In genomic region chr11:115619949-115620348, GRCm38 (mm10) we compare ENCODE assay signal across 18 mouse cellular contexts. TPM values are rescaled to one million over a fixed set of nuclear protein-coding genes. Genes with fewer than 3 reads are reported as not detected.
DNase-seq lines count a peak whose midpoint lies in the region; ATAC-seq and TF ChIP-seq lines count a peak whose summit lies in the region.
"Had no signal": no experiment of that assay in that cellular context is flagged by ENCODE, and none has a peak within 500 bp of the region (broad histone marks: within the 10 kb centered on the region; RNA-seq: fewer than 3 reads in every experiment).

No protein-coding gene starts in this region.

- no peak overlapping the region for H3K9ac ChIP-seq in CH12.LX (ENCODE audit: insufficient read depth, low read depth)
- H3K9ac ChIP-seq in forebrain, postnatal 0 days: no peak overlapping the region
- H3K9ac ChIP-seq: embryonic facial prominence, embryonic 12.5 days; forebrain, embryonic 13.5 days; forebrain, embryonic 15.5 days had no signal

- dilution Hi-C loops in CH12.LX (cut with MboI; ENCODE audit: extremely low pct_ligation_motif_present, extremely low pct_unique_long_range_greater_than_20kb, low sequenced_read_pairs): no loop called here

- in situ Hi-C loops in CH12.LX (cut with MboI; ENCODE audit: low pct_ligation_motif_present, low pct_unique_long_range_greater_than_20kb, low sequenced_read_pairs): loop anchor here (25.0 kb wide), 1 partner anchor 392 kb away; the partner anchor contains the start of gene Galk1

- no peak for TF ChIP-seq CTCF in CH12.LX (conservative IDR thresholded peaks at IDR 0.05 in 1 of 2, IDR thresholded peaks at IDR 0.05 in 1 of 2; ENCODE audit: low read depth in 2 of 2, low read length in 2 of 2)
- TF ChIP-seq CTCF in forebrain, postnatal 0 days (IDR thresholded peaks at IDR 0.05; ENCODE audit: low read depth): no peak

- H3K9me3 ChIP-seq in CH12.LX (replicated peaks; ENCODE audit: low read length): no peaks in the 10 kb centered on the region
- no peaks in the 10 kb centered on the region for H3K9me3 ChIP-seq in forebrain, postnatal 0 days (ENCODE audit: low read length)
- H3K9me3 ChIP-seq: embryonic facial prominence, embryonic 10.5 days; embryonic facial prominence, embryonic 12.5 days; forebrain, embryonic 13.5 days; forebrain, embryonic 15.5 days; G1E had no signal

- TF ChIP-seq RAD21 in CH12.LX (IDR thresholded peaks at IDR 0.05; ENCODE audit: low read depth, low read length): no peak

- intact Hi-C loops in heart, postnatal 36 days (cut with DNase I): no loop called here

- no peak overlapping the region for H3K27ac ChIP-seq in CH12.LX (ENCODE audit: insufficient read depth, low read depth)
- H3K27ac ChIP-seq in brown adipose tissue, adult 24 weeks (replicated peaks; ENCODE audit: low read depth, low read length): peak overlapping the region; percentile 46; the same call in 1 of the 2 replicates
- no peak overlapping the region for H3K27ac ChIP-seq in forebrain, postnatal 0 days (ENCODE audit: low read depth, low read length)
- H3K27ac ChIP-seq: embryonic facial prominence, embryonic 10.5 days; embryonic facial prominence, embryonic 12.5 days; forebrain, embryonic 13.5 days; forebrain, embryonic 15.5 days had no signal

- no peak overlapping the region for H3K4me2 ChIP-seq in CH12.LX (ENCODE audit: insufficient read depth, low read depth, poor library complexity, severe bottlenecking)
- H3K4me2 ChIP-seq in forebrain, postnatal 0 days (ENCODE audit: low read depth): no peak overlapping the region
- H3K4me2 ChIP-seq: embryonic facial prominence, embryonic 12.5 days; forebrain, embryonic 13.5 days; forebrain, embryonic 15.5 days had no signal

- no peaks in the 10 kb centered on the region for H3K27me3 ChIP-seq in CH12.LX (replicated peaks)
- no peaks in the 10 kb centered on the region for H3K27me3 ChIP-seq in forebrain, postnatal 0 days (ENCODE audit: insufficient read depth, low read length)
- H3K27me3 ChIP-seq: embryonic facial prominence, embryonic 12.5 days; forebrain, embryonic 13.5 days; forebrain, embryonic 15.5 days; Patski had no signal

- TF ChIP-seq EP300 in CH12.LX (IDR thresholded peaks at IDR 0.05; ENCODE audit: low read length): no peak

- H3K4me3 ChIP-seq in CH12.LX (replicated peaks in 1 of 3; ENCODE audit: low read depth in 2 of 3, low read length in 2 of 3, poor library complexity in 1 of 3): no peak overlapping the region
- no peak overlapping the region for H3K4me3 ChIP-seq in brown adipose tissue, adult 24 weeks (ENCODE audit: insufficient read depth, low read depth, low read length)
- H3K4me3 ChIP-seq in forebrain, postnatal 0 days (ENCODE audit: low read depth, low read length): no peak overlapping the region
- H3K4me3 ChIP-seq: embryonic facial prominence, embryonic 10.5 days; embryonic facial prominence, embryonic 12.5 days; forebrain, embryonic 13.5 days; forebrain, embryonic 15.5 days had no signal

- WGBS in forebrain, postnatal 0 days: 95% methylated on average over 7 of the region's 7 CpGs

- peaks cover 94 to 98% of the 10 kb centered on the region in 2 experiments for H3K36me3 ChIP-seq in CH12.LX (replicated peaks in 1 of 2; ENCODE audit: control insufficient read depth in 1 of 2, insufficient read depth in 1 of 2, low read length in 1 of 2)
- H3K36me3 ChIP-seq in forebrain, postnatal 0 days (ENCODE audit: insufficient read depth): peaks cover 48% of the 10 kb centered on the region

- ATAC-seq in forebrain, postnatal 0 days: no peak
- ATAC-seq: activated CD4-positive, CD25-positive, alpha-beta regulatory T cell, adult 4 months; forebrain, embryonic 13.5 days; forebrain, embryonic 15.5 days; Patski had no signal

- TF ChIP-seq POLR2A in CH12.LX (IDR thresholded peaks at IDR 0.05; ENCODE audit: low read depth, low read length): no peak

- peaks cover 28 to 95% of the 10 kb centered on the region in 2 experiments for H3K4me1 ChIP-seq in CH12.LX (ENCODE audit: control insufficient read depth in 1 of 2, insufficient read depth in 2 of 2)
- peaks cover 9% of the 10 kb centered on the region for H3K4me1 ChIP-seq in brown adipose tissue, adult 24 weeks (ENCODE audit: control insufficient read depth, insufficient read depth, insufficient read length, low read length)
- H3K4me1 ChIP-seq in forebrain, postnatal 0 days (ENCODE audit: insufficient read depth): no peaks in the 10 kb centered on the region
- H3K4me1 ChIP-seq: embryonic facial prominence, embryonic 10.5 days; embryonic facial prominence, embryonic 12.5 days; forebrain, embryonic 13.5 days; forebrain, embryonic 15.5 days had no signal

- peak; percentile 86 for DNase-seq in heart, adult 11 months
- no peak for DNase-seq in heart, postnatal 36 days
- DNase-seq in CH12.LX (ENCODE audit: extremely low read depth): no peak
- no peak for DNase-seq in forebrain, postnatal 0 days
- DNase-seq: adrenal gland, postnatal 10 days; adrenal gland, postnatal 25 days; cerebellum, adult 11-12 months; cerebellum, adult 2 months; cerebellum, adult 9-10 months; cerebellum, postnatal 14 days had no signal

- H3K79me2 ChIP-seq in CH12.LX (replicated peaks; ENCODE audit: control insufficient read depth, extremely low read depth, insufficient read depth, poor library complexity, severe bottlenecking): peaks cover 70% of the 10 kb centered on the region

TF ChIP-seq in CH12.LX, 34 proteins besides CTCF, POLR2A, EP300 and RAD21:
- TF ChIP-seq ZMIZ1 (IDR thresholded peaks at IDR 0.05; ENCODE audit: low read depth, low read length): peak; percentile 19; the same call in 1 of the 2 replicates
- no peak for TF ChIP-seq NELFE (IDR thresholded peaks at IDR 0.05; ENCODE audit: low read depth, low read length)
- TF ChIP-seq POLR2AphosphoS2 (IDR thresholded peaks at IDR 0.05; ENCODE audit: low read depth, low read length): peak; percentile 56; the same call in 1 of the 2 replicates
- no peak for TF ChIP-seq SMC3 (IDR thresholded peaks at IDR 0.05; ENCODE audit: low read depth, low read length)
- no peak for TF ChIP-seq RCOR1 (conservative IDR thresholded peaks at IDR 0.05; ENCODE audit: low read depth, low read length)
- TF ChIP-seq PAX5 (IDR thresholded peaks at IDR 0.05; ENCODE audit: low read length): no peak
- TF ChIP-seq USF1 (IDR thresholded peaks at IDR 0.05; ENCODE audit: low read depth, low read length): no peak
TF ChIP-seq in CH12.LX: peak in this region for 2.

RNA-seq across cellular contexts. Expression of gene Mif4gd, which starts 7.2 kb away (rescaled TPM):
- total RNA-seq in heart, postnatal 36 days (2021): 10 to 100 TPM; 47.3 to 53.8 TPM
- 143 and 177 TPM in 2 replicates for total RNA-seq in CH12.LX (2012; rRNA removed)
- total RNA-seq in CH12.LX (2014; rRNA removed): 160 and 174 TPM in 2 replicates
- polyA plus RNA-seq in CH12.LX (2012; ENCODE audit: insufficient read length, low read depth): 131 and 143 TPM in 2 replicates
- 120 and 127 TPM in 2 replicates for polyA plus RNA-seq in brown adipose tissue, adult 24 weeks (2012; ENCODE audit: insufficient read depth, insufficient read length, missing spikeins)
- 12.2 and 16.9 TPM in 2 replicates for total RNA-seq in forebrain, postnatal 0 days (2014; rRNA removed)
- 14.4 and 19.4 TPM in 2 replicates for polyA plus RNA-seq in forebrain, postnatal 0 days (2015; fragmentation: Nextera tagmentation; extraction: Ambion mirVana)

RNA-seq across cellular contexts. Expression of gene Slc25a19, which starts 8.1 kb away (rescaled TPM):
- total RNA-seq in heart, postnatal 36 days (2021): 10 to 100 TPM; 35.5 to 38.8 TPM
- 277 and 312 TPM in 2 replicates for total RNA-seq in CH12.LX (2012; rRNA removed)
- total RNA-seq in CH12.LX (2014; rRNA removed): 278 and 294 TPM in 2 replicates
- 374 and 398 TPM in 2 replicates for polyA plus RNA-seq in CH12.LX (2012; ENCODE audit: insufficient read length, low read depth)
- polyA plus RNA-seq in brown adipose tissue, adult 24 weeks (2012; ENCODE audit: insufficient read depth, insufficient read length, missing spikeins): 392 and 520 TPM in 2 replicates
- 34.3 and 38.7 TPM in 2 replicates for total RNA-seq in forebrain, postnatal 0 days (2014; rRNA removed)
- polyA plus RNA-seq in forebrain, postnatal 0 days (2015; fragmentation: Nextera tagmentation; extraction: Ambion mirVana): 51.1 and 51.7 TPM in 2 replicates

RNA-seq across cellular contexts. Expression of gene Gga3, which starts 16.1 kb away (rescaled TPM):
- total RNA-seq in heart, postnatal 36 days (2021): 10 to 100 TPM; 18.0 to 21.3 TPM
- total RNA-seq in CH12.LX (2012; rRNA removed) (18.7 and 22.6 TPM in 2 replicates), CH12.LX (2014; rRNA removed) (7.7 TPM in 2 replicates)
- polyA plus RNA-seq in CH12.LX (2012; ENCODE audit: insufficient read length, low read depth): 37.2 and 39.8 TPM in 2 replicates
- polyA plus RNA-seq in brown adipose tissue, adult 24 weeks (2012; ENCODE audit: insufficient read depth, insufficient read length, missing spikeins): 4.2 and 6.5 TPM in 2 replicates
- 34.0 and 34.5 TPM in 2 replicates for total RNA-seq in forebrain, postnatal 0 days (2014; rRNA removed)
- 15.2 and 18.5 TPM in 2 replicates for polyA plus RNA-seq in forebrain, postnatal 0 days (2015; fragmentation: Nextera tagmentation; extraction: Ambion mirVana)

RNA-seq across cellular contexts. Expression of gene Mrps7, which starts 16.2 kb away (rescaled TPM):
- total RNA-seq in heart, postnatal 36 days (2021): 10 to 100 TPM; 80.1 to 85.7 TPM
- 172 and 217 TPM in 2 replicates for total RNA-seq in CH12.LX (2012; rRNA removed)
- 154 and 168 TPM in 2 replicates for total RNA-seq in CH12.LX (2014; rRNA removed)
- polyA plus RNA-seq in CH12.LX (2012; ENCODE audit: insufficient read length, low read depth): 157 and 184 TPM in 2 replicates
- polyA plus RNA-seq in brown adipose tissue, adult 24 weeks (2012; ENCODE audit: insufficient read depth, insufficient read length, missing spikeins): 106 and 138 TPM in 2 replicates
- 34.6 and 46.3 TPM in 2 replicates for total RNA-seq in forebrain, postnatal 0 days (2014; rRNA removed)
- 74.1 and 78.1 TPM in 2 replicates for polyA plus RNA-seq in forebrain, postnatal 0 days (2015; fragmentation: Nextera tagmentation; extraction: Ambion mirVana)

RNA-seq across cellular contexts. Expression of gene Nup85, which starts 55.7 kb away (rescaled TPM):
- 10 to 100 TPM; 23.5 to 23.8 TPM for total RNA-seq in heart, postnatal 36 days (2021)
- total RNA-seq in CH12.LX (2012; rRNA removed) (290 and 340 TPM in 2 replicates), CH12.LX (2014; rRNA removed) (282 and 305 TPM in 2 replicates)
- polyA plus RNA-seq in CH12.LX (2012; ENCODE audit: insufficient read length, low read depth): 326 and 368 TPM in 2 replicates
- 12.4 and 15.7 TPM in 2 replicates for polyA plus RNA-seq in brown adipose tissue, adult 24 weeks (2012; ENCODE audit: insufficient read depth, insufficient read length, missing spikeins)
- 62.6 and 90.3 TPM in 2 replicates for total RNA-seq in forebrain, postnatal 0 days (2014; rRNA removed)
- polyA plus RNA-seq in forebrain, postnatal 0 days (2015; fragmentation: Nextera tagmentation; extraction: Ambion mirVana): 66.2 and 78.7 TPM in 2 replicates
